Mouse (Mus musculus): ENCODE data around the gene Nr4a3. TPM values are rescaled to one million over a fixed set of nuclear protein-coding genes. Genes with fewer than 3 reads are reported as not detected.

Gene Nr4a3
- polyA plus RNA-seq, 1 experiment from 2014 or later, result 0.10 TPM

DNA sequence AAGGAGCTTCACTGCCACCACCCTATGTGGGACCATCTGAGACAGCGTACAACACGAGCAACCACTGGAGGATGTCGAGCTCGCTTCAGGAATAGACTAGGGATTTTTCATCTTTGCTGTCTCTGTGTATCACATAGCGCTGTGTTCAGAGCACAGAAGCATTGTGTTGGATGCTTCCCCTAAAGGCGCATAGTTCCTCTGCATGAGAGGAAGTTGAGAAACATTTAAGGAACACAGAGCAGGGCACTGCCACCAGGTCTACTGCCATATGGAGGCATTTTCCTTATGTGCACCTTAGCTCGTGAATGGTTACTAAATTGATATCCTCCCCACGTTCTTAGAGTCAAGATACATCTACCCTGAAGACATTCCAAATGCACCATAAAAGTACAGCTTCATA, 55.3 kb downstream of the Nr4a3 start:
- no peak overlapping the region for H3K9ac ChIP-seq (replicated peaks; ENCODE audit: low read length)
- H3K4me3 ChIP-seq (ENCODE audit: low read length), result no peak overlapping the region
- WGBS, result 87% methylated on average over 8 of the region's 8 CpGs
- H3K36me3 ChIP-seq (ENCODE audit: insufficient read depth, low read length), result no peaks in the 10 kb centered on the region
- no peaks in the 10 kb centered on the region for H3K4me1 ChIP-seq (ENCODE audit: insufficient read depth, low read length)
- no peak overlapping the region for H3K27ac ChIP-seq (ENCODE audit: low read length)
- no peaks in the 10 kb centered on the region for H3K27me3 ChIP-seq (ENCODE audit: insufficient read depth, low read length)
- no peak overlapping the region for H3K4me2 ChIP-seq (replicated peaks; ENCODE audit: low read depth, low read length)
- no peak for ATAC-seq (ENCODE audit: low FRiP score, low TSS enrichment)
- H3K9me3 ChIP-seq (ENCODE audit: low read length), result no peaks in the 10 kb centered on the region

DNA sequence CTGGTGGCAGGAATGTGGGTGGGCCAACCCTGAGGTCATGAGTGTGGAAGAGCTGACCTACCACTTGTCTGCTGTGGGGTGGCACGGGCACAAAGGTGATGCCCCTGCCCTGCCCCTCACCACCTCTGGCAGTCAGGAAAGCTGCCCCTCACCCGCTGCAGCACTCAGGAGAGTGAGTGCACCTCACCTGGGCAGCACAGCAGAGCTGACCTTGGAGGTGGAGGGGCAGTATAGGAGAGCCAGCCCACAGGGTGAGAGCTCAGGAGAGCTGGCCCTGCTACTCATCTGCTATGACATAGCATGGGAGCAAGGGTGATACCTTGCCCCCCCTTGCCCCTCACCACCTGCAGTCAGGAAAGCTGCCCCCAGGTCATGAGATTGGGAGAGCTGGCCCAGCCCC, 57.0 kb downstream of the Nr4a3 start:
- Histone ChIP-seq H3K4me2 (replicated peaks; ENCODE audit: low read depth, low read length) (no peak overlapping the region), H3K4me3 (ENCODE audit: low read length) (no peak overlapping the region), H3K27me3 (ENCODE audit: insufficient read depth, low read length) (no peaks in the 10 kb centered on the region), H3K4me1 (ENCODE audit: insufficient read depth, low read length) (no peaks in the 10 kb centered on the region), H3K9me3 (ENCODE audit: low read length) (no peaks in the 10 kb centered on the region), H3K9ac (replicated peaks; ENCODE audit: low read length) (no peak overlapping the region), H3K36me3 (ENCODE audit: insufficient read depth, low read length) (no peaks in the 10 kb centered on the region), H3K27ac (ENCODE audit: low read length) (no peak overlapping the region)
- ATAC-seq (ENCODE audit: low FRiP score, low TSS enrichment), result peak; percentile 35; the same call in 1 of the 2 replicates
- WGBS, result 78% methylated on average over 2 of the region's 2 CpGs

DNA sequence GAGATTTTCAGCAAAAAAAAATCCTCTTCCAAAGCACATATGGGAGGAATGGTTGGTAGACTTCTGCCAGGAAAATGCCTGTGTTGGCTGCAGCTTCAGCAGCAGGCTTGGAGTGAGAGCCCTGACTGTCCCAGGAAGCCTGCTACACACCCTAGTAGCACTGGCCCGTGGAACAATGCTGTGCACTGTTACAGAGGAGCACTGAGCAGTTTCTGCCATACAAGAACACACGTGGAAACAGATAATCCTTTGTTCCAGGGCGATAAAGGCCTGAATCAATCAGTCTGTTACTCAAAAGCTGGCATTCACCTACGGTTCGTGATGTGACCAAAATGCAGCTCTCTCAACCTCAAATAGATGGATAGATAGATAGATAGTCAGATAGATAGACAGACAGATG, 60.4 kb downstream of the Nr4a3 start:
- Histone ChIP-seq H3K4me3 (ENCODE audit: low read length) (no peak overlapping the region), H3K36me3 (ENCODE audit: insufficient read depth, low read length) (no peaks in the 10 kb centered on the region), H3K4me2 (replicated peaks; ENCODE audit: low read depth, low read length) (no peak overlapping the region), H3K4me1 (ENCODE audit: insufficient read depth, low read length) (no peaks in the 10 kb centered on the region), H3K27me3 (ENCODE audit: insufficient read depth, low read length) (no peaks in the 10 kb centered on the region), H3K9me3 (ENCODE audit: low read length) (no peaks in the 10 kb centered on the region), H3K9ac (replicated peaks; ENCODE audit: low read length) (no peak overlapping the region), H3K27ac (ENCODE audit: low read length) (no peak overlapping the region)
- 81% methylated on average over 5 of the region's 5 CpGs for WGBS
- no peak for ATAC-seq (ENCODE audit: low FRiP score, low TSS enrichment)

DNA sequence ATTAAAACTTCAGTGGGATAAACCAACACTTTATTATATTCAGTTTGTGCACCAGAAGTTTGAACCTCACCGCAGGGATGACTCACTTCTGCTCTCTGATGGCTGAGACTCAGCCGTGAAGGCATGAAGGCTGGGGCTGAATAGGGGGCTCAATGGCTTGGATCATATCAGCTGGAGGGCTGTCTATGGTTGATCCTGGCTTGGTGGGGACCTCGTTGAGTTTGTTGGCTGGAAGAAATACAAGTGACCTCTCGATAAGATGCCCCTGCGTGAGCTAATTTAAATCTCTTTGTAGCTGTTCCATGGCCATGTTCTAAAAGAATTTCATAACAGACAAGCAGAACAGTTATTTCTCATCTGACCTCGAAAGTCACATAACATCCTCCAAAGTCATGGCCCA, 62.1 kb downstream of the Nr4a3 start:
- Histone ChIP-seq H3K27me3 (ENCODE audit: insufficient read depth, low read length) (no peaks in the 10 kb centered on the region), H3K4me1 (ENCODE audit: insufficient read depth, low read length) (no peaks in the 10 kb centered on the region)
- ATAC-seq (ENCODE audit: low FRiP score, low TSS enrichment), result no peak

DNA sequence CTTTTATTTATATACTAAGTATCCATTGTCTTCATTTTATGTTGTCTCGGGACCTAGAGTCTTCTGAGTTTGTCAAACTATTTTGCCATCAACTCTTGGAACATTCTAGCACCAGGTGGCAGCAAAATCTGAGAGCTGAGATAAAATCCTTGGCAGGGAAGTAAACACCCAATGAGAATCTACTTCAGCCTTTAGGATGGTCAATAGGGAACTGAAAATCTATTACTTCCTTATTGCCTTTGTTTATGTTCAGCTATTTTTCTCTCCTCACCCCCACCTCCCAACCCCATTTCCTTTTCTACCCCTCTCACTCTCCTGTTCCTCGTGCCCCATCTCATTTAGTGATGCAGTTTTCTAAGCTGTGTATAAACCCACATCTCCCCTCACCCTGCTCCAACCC, 63.6 kb downstream of the Nr4a3 start:
- Histone ChIP-seq H3K36me3 (ENCODE audit: insufficient read depth, low read length) (no peaks in the 10 kb centered on the region), H3K27ac (ENCODE audit: low read length) (no peak overlapping the region)
- ATAC-seq (ENCODE audit: low FRiP score, low TSS enrichment), result no peak

More for the DNA sequence above, 62.1 kb downstream of the Nr4a3 start:
- Histone ChIP-seq H3K36me3 (ENCODE audit: insufficient read depth, low read length) (no peaks in the 10 kb centered on the region), H3K9me3 (ENCODE audit: low read length) (no peaks in the 10 kb centered on the region), H3K27ac (ENCODE audit: low read length) (no peak overlapping the region), H3K9ac (replicated peaks; ENCODE audit: low read length) (no peak overlapping the region), H3K4me3 (ENCODE audit: low read length) (no peak overlapping the region), H3K4me2 (replicated peaks; ENCODE audit: low read depth, low read length) (no peak overlapping the region)
- WGBS, result 83% methylated on average over 6 of the region's 6 CpGs

DNA sequence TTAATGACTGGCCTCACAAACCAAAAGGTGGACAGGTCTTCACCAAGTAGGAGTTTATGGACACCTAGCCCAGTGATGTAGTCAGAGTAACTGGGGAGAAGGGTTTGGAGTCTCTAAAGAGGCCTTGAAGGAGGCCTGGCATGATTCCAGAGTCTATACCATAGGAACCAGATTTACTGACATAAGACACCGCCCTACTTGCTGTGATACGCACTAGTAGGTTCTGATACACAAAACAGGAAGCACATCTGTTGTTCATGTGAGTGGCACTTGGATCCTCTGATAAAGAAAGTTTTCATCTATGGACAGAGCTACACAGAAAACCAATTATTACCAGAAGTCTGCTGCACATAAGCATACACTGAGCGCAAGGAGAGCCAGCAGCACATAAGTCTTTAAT, 65.4 kb downstream of the Nr4a3 start:
- WGBS, result 70% methylated on average over 3 of the region's 3 CpGs
- H3K36me3 ChIP-seq (ENCODE audit: insufficient read depth, low read length), result no peaks in the 10 kb centered on the region
- H3K4me1 ChIP-seq (ENCODE audit: insufficient read depth, low read length), result no peaks in the 10 kb centered on the region
- H3K27me3 ChIP-seq (ENCODE audit: insufficient read depth, low read length), result no peaks in the 10 kb centered on the region
- no peak overlapping the region for H3K4me2 ChIP-seq (replicated peaks; ENCODE audit: low read depth, low read length)
- H3K27ac ChIP-seq (ENCODE audit: low read length), result no peak overlapping the region
- H3K4me3 ChIP-seq (ENCODE audit: low read length), result no peak overlapping the region
- ATAC-seq (ENCODE audit: low FRiP score, low TSS enrichment), result no peak
- H3K9ac ChIP-seq (replicated peaks; ENCODE audit: low read length), result no peak overlapping the region
- H3K9me3 ChIP-seq (ENCODE audit: low read length), result no peaks in the 10 kb centered on the region

More for the DNA sequence above, 63.6 kb downstream of the Nr4a3 start:
- Histone ChIP-seq H3K4me3 (ENCODE audit: low read length) (no peak overlapping the region), H3K9me3 (ENCODE audit: low read length) (no peaks in the 10 kb centered on the region), H3K9ac (replicated peaks; ENCODE audit: low read length) (no peak overlapping the region), H3K4me2 (replicated peaks; ENCODE audit: low read depth, low read length) (no peak overlapping the region), H3K4me1 (ENCODE audit: insufficient read depth, low read length) (no peaks in the 10 kb centered on the region), H3K27me3 (ENCODE audit: insufficient read depth, low read length) (no peaks in the 10 kb centered on the region)
- 71% methylated on average over 2 of the region's 2 CpGs for WGBS

DNA sequence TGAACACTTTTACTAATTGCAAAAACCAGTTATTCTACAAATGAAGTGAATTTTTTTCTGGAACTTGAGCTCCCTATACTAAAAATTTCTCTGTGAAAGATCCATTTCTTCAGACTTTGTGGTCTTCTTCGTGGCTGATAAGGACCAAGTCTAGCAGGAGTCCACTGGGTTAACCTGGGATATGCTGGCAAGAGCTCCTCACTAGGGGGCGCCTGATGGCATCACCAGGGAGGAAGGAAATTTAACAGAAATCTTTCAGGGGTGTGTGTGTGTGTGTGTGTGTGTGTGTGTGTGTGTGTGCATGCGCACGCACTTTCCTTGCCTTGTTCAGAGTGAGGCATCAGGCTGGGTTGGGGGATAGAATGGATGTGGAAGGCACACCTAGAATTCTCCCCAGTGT, 71.2 kb downstream of the Nr4a3 start:
- H3K9ac ChIP-seq (replicated peaks; ENCODE audit: low read length), result no peak overlapping the region
- no peak overlapping the region for H3K4me2 ChIP-seq (replicated peaks; ENCODE audit: low read depth, low read length)
- 63% methylated on average over 4 of the region's 4 CpGs for WGBS
- H3K4me1 ChIP-seq (ENCODE audit: insufficient read depth, low read length), result no peaks in the 10 kb centered on the region
- no peak overlapping the region for H3K27ac ChIP-seq (ENCODE audit: low read length)
- no peaks in the 10 kb centered on the region for H3K36me3 ChIP-seq (ENCODE audit: insufficient read depth, low read length)
- no peaks in the 10 kb centered on the region; the same call in 1 of the 2 replicates for H3K27me3 ChIP-seq (ENCODE audit: insufficient read depth, low read length)
- no peaks in the 10 kb centered on the region for H3K9me3 ChIP-seq (ENCODE audit: low read length)
- ATAC-seq (ENCODE audit: low FRiP score, low TSS enrichment), result no peak
- H3K4me3 ChIP-seq (ENCODE audit: low read length), result no peak overlapping the region

DNA sequence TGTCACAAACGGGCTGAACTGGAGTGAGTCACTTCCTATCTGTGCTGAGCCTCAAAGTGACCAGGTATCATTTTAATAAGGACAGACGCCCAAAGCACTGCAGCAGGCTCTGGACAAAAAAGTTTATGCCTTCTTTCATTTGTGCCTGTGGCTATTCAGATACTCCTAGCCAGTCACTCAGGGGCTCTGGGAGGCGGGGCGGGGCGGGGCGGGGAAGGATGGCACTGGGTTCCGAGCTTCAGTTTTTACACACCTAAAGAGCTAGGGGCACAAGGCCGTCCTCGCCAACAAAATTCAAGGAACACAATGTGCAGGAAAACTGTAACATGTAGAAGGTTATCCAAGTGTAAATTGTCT, 79.4 kb downstream of the Nr4a3 start:
- WGBS, result 9% methylated on average over 9 of the region's 9 CpGs
- Histone ChIP-seq H3K4me1 (ENCODE audit: insufficient read depth, low read length) (0 out of 2 replicates have a peak, but pooled peaks cover 3% of the 10 kb centered on the region), H3K4me3 (ENCODE audit: low read length) (peak overlapping the region; percentile 83), H3K27me3 (ENCODE audit: insufficient read depth, low read length) (no peaks in the 10 kb centered on the region; the same call in 1 of the 2 replicates), H3K9me3 (ENCODE audit: low read length) (no peaks in the 10 kb centered on the region), H3K4me2 (replicated peaks; ENCODE audit: low read depth, low read length) (peak overlapping the region; percentile 79), H3K36me3 (ENCODE audit: insufficient read depth, low read length) (no peaks in the 10 kb centered on the region), H3K27ac (ENCODE audit: low read length) (no peak overlapping the region), H3K9ac (replicated peaks; ENCODE audit: low read length) (no peak overlapping the region)
- ATAC-seq (ENCODE audit: low FRiP score, low TSS enrichment), result peak; percentile 90

DNA sequence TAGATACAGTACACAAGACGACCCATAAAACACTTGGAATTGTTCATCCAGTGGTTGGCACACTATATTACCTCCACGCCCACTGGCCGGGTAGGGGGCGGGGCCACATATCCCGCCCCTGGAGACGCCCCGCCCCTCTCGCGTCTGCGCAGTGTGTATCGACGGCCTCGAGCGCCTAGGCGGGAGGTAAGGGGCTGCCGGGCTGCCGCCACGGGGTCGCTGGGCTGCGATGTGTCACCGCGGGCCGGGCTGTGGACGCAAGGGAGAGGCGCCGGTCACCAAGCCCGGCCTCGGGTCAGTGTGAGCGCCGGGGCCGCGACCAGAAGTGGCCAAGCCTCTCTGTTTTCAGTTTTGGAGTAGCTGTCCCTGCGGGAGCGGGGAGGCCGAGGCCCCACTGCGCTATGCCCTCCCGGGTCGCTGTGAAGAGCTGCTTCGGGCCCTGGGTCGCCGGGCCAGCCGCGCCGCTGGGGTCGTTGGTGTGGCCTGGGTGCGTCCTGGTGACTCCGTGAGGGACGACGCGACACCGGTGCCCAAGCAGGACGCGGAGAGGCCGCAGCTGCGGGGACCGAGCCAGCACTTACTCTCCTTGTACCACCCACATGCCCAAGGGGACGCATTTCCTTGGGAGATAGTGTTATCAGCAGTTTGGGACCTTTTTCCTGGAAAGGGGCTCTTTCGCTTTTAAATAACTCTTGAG, 80.0 kb downstream of the Nr4a3 start, which contains the start of gene Stx17:
Gene Stx17 (plus strand): TSS at position 143 of the 697 bp plus-strand sequence.
- H3K36me3 ChIP-seq (ENCODE audit: insufficient read depth, low read length), result no peaks in the 10 kb centered on the region
- 0 out of 2 replicates have a peak, but pooled peaks cover 3% of the 10 kb centered on the region for H3K4me1 ChIP-seq (ENCODE audit: insufficient read depth, low read length)
- ATAC-seq (ENCODE audit: low FRiP score, low TSS enrichment), result peak; percentile 100
- no peaks in the 10 kb centered on the region; the same call in 1 of the 2 replicates for H3K27me3 ChIP-seq (ENCODE audit: insufficient read depth, low read length)
- peak within 1 kb of the TSS; percentile 83 for H3K4me3 ChIP-seq (ENCODE audit: low read length)
- H3K9me3 ChIP-seq (ENCODE audit: low read length), result no peaks in the 10 kb centered on the region
- no peak within 1 kb of the TSS for H3K27ac ChIP-seq (ENCODE audit: low read length)
- WGBS, result 2% methylated on average over 58 of the region's 58 CpGs
- peak within 1 kb of the TSS; percentile 79 for H3K4me2 ChIP-seq (replicated peaks; ENCODE audit: low read depth, low read length)
- peak within 1 kb of the TSS; percentile 94 for H3K9ac ChIP-seq (replicated peaks; ENCODE audit: low read length)

DNA sequence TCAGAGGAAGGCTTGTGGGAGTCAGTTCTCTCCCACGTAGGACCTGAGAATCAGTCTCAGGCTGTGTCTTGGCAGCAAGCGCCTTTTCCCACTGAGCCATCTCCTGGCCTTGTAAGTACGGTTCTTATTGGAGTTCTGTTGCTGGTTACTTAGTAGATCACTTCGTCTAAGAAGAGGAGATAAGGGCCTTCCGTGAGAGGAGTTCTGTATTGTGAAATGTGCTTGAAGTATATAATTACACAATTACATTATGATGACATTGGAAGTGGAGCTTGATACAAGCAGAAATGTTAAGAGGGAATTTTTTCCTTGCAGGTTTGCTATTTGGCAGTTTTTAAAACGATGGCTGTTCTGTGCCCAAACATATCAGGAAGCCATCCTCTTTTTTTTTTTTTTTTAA, 85.4 kb downstream of the Nr4a3 start:
- Histone ChIP-seq H3K27me3 (ENCODE audit: insufficient read depth, low read length) (no peaks in the 10 kb centered on the region), H3K9ac (replicated peaks; ENCODE audit: low read length) (no peak overlapping the region), H3K4me2 (replicated peaks; ENCODE audit: low read depth, low read length) (no peak overlapping the region), H3K36me3 (ENCODE audit: insufficient read depth, low read length) (peaks cover 7% of the 10 kb centered on the region; the same call in 1 of the 2 replicates), H3K4me3 (ENCODE audit: low read length) (no peak overlapping the region), H3K4me1 (ENCODE audit: insufficient read depth, low read length) (0 out of 2 replicates have a peak, but pooled peaks cover 2% of the 10 kb centered on the region), H3K9me3 (ENCODE audit: low read length) (no peaks in the 10 kb centered on the region), H3K27ac (ENCODE audit: low read length) (no peak overlapping the region)
- ATAC-seq (ENCODE audit: low FRiP score, low TSS enrichment), result no peak
- WGBS, result 89% methylated on average over 6 of the region's 6 CpGs

All from kidney, embryonic 16.5 days (tissue).